Mouse (Mus musculus) intestine, embryonic 14.5 days (tissue): Measurements from ENCODE around the gene Pnrc1. TPM values are rescaled to one million over a fixed set of nuclear protein-coding genes. Genes with fewer than 3 reads are reported as not detected.

Experiments
- ATAC-seq: fragments of 200-750 bp; cut with Nextera tagmentation; replicated peaks from 2 replicates; pipeline ENCODE4 v1.8.0; 2017; ENCODE audit warnings: low read depth, moderate number of reproducible peaks, moderate TSS enrichment, moderate library complexity; ENCODE audit not compliant: low FRiP score, low TSS enrichment
- DNase-seq: peaks from one replicate; pipeline ENCODE4 v3.0.0-alpha.2; 2018; ENCODE audit warnings: low spot score
- H3K27ac ChIP-seq: fragments of 300-500 bp; sonication (generic); 2 replicates; pipeline ENCODE4 v1.5.1; 2014; ENCODE audit warnings: low read depth, mild to moderate bottlenecking, control low read depth
- H3K27me3 ChIP-seq: fragments of 300-500 bp; sonication (generic); replicated peaks from 2 replicates; pipeline ENCODE4 v1.6.1; 2014; ENCODE audit warnings: low read length, control low read depth; ENCODE audit not compliant: control insufficient read depth, insufficient read depth
- H3K36me3 ChIP-seq: fragments of 300-500 bp; sonication (generic); 2 replicates; pipeline ENCODE4 v1.6.1; 2014; ENCODE audit warnings: low read length, control low read depth; ENCODE audit not compliant: control insufficient read depth, insufficient read depth
- H3K4me1 ChIP-seq: fragments of 300-500 bp; sonication (generic); replicated peaks from 2 replicates; pipeline ENCODE4 v1.6.1; 2014; ENCODE audit warnings: low read length, control low read depth, mixed read lengths; ENCODE audit not compliant: control insufficient read depth, insufficient read depth
- H3K4me2 ChIP-seq: fragments of 300-500 bp; sonication (generic); 2 replicates; pipeline ENCODE4 v1.6.1; 2014; ENCODE audit warnings: low read length
- H3K4me3 ChIP-seq: fragments of 300-500 bp; sonication (generic); 2 replicates; pipeline ENCODE4 v1.5.1; 2014; ENCODE audit warnings: low read depth, low read length, control low read depth, mixed read lengths
- H3K9ac ChIP-seq: fragments of 300-500 bp; sonication (generic); 2 replicates; pipeline ENCODE4 v1.6.1; 2014; ENCODE audit warnings: mild to moderate bottlenecking, low read length
- H3K9me3 ChIP-seq: fragments of 300-500 bp; sonication (generic); 2 replicates; pipeline ENCODE4 v1.6.1; 2016; ENCODE audit warnings: low read length, control low read depth; ENCODE audit not compliant: control insufficient read depth
- WGBS: fragments of 180-500 bp; shearing (Covaris S2); extraction: QIAGEN DNeasy Blood & Tissue Kit; methylation state at CpG from one replicate; pipeline ENCODE4 v1.1.7; 2014; 5-methylcytosine and 5-hydroxymethylcytosine counted together
- polyA plus RNA-seq: library from polyadenylated mRNA; unstranded; fragments of >200 nt; fragmentation: Nextera tagmentation; extraction: Ambion mirVana; gene quantifications from 2 replicates; pipeline ENCODE4 v1.2.1, GENCODE M21; 2014

Gene Pnrc1
- polyA plus RNA-seq, 1 experiment from 2014 or later, result 88.7 TPM

DNA sequence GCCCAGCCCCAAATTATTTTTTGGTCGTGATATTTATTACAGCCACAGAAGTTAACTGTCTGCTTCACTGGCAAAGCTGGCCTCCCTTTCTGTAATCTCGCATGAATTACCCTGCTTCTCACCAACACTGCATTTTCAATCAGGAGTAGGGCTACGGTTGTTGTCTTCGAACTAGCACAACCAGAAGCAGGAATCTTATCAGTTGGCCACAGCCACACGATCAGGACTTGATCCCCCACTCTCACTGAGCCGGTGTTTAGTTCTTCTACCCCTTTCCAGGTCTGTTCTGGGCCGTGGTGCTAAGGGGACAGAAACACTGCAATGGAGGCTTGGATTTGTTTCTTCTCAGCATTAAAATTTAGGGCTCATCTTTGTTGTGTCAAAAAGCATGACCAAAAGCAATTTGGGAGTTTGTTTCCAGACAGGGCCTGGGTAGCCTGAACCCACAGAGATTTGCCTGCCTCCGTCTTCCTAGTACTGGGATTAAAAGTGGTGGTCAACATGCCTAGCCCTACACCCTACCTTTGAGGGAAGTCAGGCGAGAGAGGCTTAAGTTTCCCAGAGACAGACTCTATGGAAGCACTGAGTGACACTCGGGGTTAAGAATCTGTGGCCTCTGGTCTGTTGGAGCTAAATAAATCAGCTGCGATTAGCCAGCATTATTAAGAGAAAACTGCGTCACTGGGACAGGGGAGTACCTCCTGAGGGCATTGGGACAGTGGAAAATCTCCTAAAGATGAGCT lies 46.8 kb downstream of the Pnrc1 start:
- Histone ChIP-seq H3K27ac (no peak overlapping the region), H3K9me3 (no peaks in the 10 kb centered on the region), H3K4me1 (0 out of 2 replicates have a peak, but pooled peaks cover 8% of the 10 kb centered on the region), H3K9ac (no peak overlapping the region), H3K36me3 (peaks cover 39% of the 10 kb centered on the region), H3K4me3 (no peak overlapping the region), H3K4me2 (no peak overlapping the region), H3K27me3 (no peaks in the 10 kb centered on the region)
- DNase-seq (no peak), ATAC-seq (no peak)
- WGBS, result 76% methylated on average over 12 of the region's 12 CpGs

DNA sequence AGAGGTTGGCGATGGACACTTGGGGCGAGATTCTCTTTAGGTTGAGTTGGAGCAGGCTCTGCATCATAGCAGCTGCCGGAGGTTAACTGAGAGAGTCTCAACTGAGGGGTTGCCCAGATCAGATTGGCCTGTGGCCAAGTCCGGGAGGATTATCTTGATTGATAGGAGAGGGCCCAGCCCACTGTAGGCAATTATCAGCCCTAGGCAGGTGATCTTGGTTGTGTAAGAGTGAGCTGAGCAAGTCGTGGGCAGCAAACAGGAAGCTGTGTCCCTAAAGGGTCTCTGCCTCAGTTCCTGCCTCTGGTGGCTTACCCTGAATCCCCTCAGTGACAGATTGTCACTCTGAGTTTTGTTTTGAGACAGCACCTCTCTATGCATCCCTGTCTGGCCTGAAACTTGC lies 47.4 kb downstream of the Pnrc1 start:
- Histone ChIP-seq H3K9me3 (no peaks in the 10 kb centered on the region), H3K9ac (no peak overlapping the region), H3K4me2 (no peak overlapping the region), H3K36me3 (peaks cover 39% of the 10 kb centered on the region), H3K4me3 (no peak overlapping the region), H3K27me3 (no peaks in the 10 kb centered on the region), H3K4me1 (0 out of 2 replicates have a peak, but pooled peaks cover 8% of the 10 kb centered on the region), H3K27ac (0 out of 2 replicates have a peak overlapping the region, but pooled peaks have one; percentile 1)
- 55% methylated on average over 5 of the region's 5 CpGs for WGBS
- DNase-seq, result no peak
- no peak for ATAC-seq

DNA sequence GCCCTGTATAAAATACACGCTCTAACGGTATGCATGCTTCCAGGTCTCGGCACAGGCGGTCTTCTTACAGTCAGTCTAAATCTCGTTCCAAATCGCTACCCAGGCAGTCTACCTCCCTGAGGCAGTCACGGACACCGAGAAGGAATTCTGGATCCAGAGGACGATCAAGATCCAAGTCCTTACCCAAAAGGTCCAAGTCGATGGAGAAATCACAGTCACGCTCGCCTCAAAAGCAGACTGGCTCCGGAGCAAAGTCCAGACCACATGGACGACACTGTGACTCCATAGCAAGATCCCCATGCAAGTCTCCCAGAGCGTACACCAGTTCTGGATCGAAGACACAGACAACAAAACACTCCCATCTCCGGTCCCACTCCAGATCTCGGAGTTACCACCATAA lies 59.1 kb downstream of the Pnrc1 start:
- ATAC-seq, result no peak
- no peaks in the 10 kb centered on the region for H3K9me3 ChIP-seq
- H3K4me2 ChIP-seq, result no peak overlapping the region
- DNase-seq, result no peak
- H3K36me3 ChIP-seq, result no peaks in the 10 kb centered on the region
- no peaks in the 10 kb centered on the region for H3K4me1 ChIP-seq
- no peak overlapping the region for H3K4me3 ChIP-seq
- no peak overlapping the region for H3K9ac ChIP-seq
- no peak overlapping the region for H3K27ac ChIP-seq
- H3K27me3 ChIP-seq, result no peaks in the 10 kb centered on the region
- WGBS, result 85% methylated on average over 18 of the region's 18 CpGs

DNA sequence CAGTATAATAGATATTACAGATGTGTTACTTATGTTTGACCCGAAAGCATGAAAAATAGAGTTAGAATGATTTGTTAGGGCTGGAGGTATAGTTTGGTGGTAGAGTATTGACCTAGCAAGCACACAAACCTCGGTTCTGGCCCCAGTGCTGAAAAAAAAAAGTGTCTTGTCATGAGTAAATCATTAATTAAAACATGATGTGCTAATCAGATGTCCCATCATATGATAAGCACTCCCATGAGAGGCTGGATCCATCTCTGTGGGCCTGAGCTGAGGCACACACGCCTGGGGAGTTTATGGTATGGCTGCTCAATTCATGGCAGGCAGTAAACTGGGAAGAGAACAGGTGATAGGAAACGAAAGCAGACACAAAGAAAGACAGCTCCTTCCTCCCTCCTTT lies 60.3 kb downstream of the Pnrc1 start:
- H3K9ac ChIP-seq, result no peak overlapping the region
- no peak overlapping the region for H3K4me3 ChIP-seq
- WGBS, result 73% methylated on average over 4 of the region's 4 CpGs
- no peaks in the 10 kb centered on the region for H3K27me3 ChIP-seq
- ATAC-seq, result no peak
- H3K4me2 ChIP-seq, result no peak overlapping the region
- H3K27ac ChIP-seq, result no peak overlapping the region
- DNase-seq, result no peak
- no peaks in the 10 kb centered on the region for H3K9me3 ChIP-seq
- H3K4me1 ChIP-seq, result no peaks in the 10 kb centered on the region
- H3K36me3 ChIP-seq, result no peaks in the 10 kb centered on the region

DNA sequence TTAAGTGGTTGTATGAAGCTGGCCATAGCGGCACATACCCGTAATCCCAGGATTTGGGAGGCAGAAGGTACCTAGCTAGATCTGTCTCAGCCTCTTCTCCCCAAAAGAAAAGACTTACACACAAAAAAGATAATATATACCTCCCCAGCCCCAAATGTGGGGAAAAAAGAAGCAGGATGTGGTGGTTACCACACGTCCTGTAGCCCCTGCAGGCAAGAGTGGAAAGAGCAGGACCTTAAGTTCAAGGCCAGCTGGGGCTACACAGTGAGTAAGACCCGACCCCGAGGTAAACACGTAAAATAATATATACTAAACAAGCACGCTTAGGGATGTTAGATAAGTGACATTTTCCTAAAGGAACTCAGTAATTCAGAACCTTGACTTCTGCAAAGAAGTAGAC lies 62.8 kb downstream of the Pnrc1 start:
- Histone ChIP-seq H3K4me1 (no peaks in the 10 kb centered on the region), H3K27ac (no peak overlapping the region), H3K27me3 (no peaks in the 10 kb centered on the region), H3K4me3 (no peak overlapping the region), H3K4me2 (no peak overlapping the region), H3K36me3 (no peaks in the 10 kb centered on the region), H3K9ac (no peak overlapping the region), H3K9me3 (no peaks in the 10 kb centered on the region)
- 83% methylated on average over 7 of the region's 7 CpGs for WGBS
- no peak for ATAC-seq
- no peak for DNase-seq

DNA sequence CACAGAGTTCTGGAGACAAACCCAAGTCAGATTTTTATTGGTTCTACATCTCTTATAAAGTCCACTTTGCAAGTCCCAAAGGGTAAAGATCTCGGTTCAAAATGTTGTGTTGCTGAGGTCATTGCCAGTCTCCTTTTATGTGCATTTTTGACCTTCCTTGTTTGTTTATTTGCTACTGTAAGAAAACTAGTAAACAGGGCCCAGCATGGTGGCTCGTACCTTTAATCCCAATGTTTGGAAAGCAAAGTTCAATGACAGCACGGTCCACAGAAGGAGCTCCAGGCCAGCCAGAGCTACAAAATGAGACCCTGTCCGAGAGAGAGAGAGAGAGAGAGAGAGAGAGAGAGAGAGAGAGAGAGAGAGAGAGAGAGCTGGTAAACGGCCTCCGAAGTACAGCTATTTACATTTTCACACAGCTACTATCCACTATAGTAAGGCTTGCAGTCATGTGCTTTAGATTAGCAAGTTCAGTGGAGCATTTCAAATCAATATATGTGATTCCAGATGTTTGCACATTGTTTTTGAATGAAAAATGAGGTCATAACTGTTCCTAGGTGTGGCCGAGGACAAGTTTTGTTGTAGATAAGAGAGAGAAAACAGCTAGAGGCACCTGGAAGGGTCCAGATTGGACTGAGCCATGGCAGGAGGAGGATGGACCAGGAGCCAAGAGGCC lies 65.8 kb downstream of the Pnrc1 start:
- Histone ChIP-seq H3K9me3 (no peaks in the 10 kb centered on the region), H3K4me2 (no peak overlapping the region), H3K4me1 (no peaks in the 10 kb centered on the region; the same call in 1 of the 2 replicates), H3K36me3 (no peaks in the 10 kb centered on the region), H3K9ac (no peak overlapping the region), H3K4me3 (no peak overlapping the region), H3K27ac (no peak overlapping the region), H3K27me3 (no peaks in the 10 kb centered on the region)
- 58% methylated on average over 7 of the region's 7 CpGs for WGBS
- DNase-seq (no peak), ATAC-seq (no peak)

DNA sequence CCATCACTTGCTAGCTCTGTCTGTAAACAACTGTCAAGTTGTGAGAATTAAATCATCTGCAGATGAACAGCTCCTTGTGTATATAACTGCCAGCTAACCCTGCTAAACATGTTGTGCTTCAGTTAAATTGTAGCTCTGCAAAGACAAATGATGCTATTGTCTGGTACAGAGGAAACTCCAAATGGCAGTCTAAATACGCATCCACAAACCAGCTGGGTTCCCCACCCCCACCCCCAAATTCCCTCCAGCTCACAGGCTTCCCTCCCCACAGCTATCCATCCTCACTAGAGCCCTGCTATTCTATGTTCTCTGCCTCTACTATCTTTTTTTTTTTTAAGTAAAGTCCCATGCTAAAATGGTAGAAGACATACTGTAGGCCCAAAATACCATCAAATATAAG lies 68.1 kb downstream of the Pnrc1 start:
- Histone ChIP-seq H3K27me3 (no peaks in the 10 kb centered on the region), H3K36me3 (no peaks in the 10 kb centered on the region), H3K4me2 (no peak overlapping the region), H3K9ac (no peak overlapping the region), H3K27ac (no peak overlapping the region), H3K4me3 (no peak overlapping the region), H3K4me1 (no peaks in the 10 kb centered on the region; the same call in 1 of the 2 replicates), H3K9me3 (no peaks in the 10 kb centered on the region)
- 13% methylated on average over 1 of the region's 1 CpGs for WGBS
- ATAC-seq (no peak), DNase-seq (no peak)

DNA sequence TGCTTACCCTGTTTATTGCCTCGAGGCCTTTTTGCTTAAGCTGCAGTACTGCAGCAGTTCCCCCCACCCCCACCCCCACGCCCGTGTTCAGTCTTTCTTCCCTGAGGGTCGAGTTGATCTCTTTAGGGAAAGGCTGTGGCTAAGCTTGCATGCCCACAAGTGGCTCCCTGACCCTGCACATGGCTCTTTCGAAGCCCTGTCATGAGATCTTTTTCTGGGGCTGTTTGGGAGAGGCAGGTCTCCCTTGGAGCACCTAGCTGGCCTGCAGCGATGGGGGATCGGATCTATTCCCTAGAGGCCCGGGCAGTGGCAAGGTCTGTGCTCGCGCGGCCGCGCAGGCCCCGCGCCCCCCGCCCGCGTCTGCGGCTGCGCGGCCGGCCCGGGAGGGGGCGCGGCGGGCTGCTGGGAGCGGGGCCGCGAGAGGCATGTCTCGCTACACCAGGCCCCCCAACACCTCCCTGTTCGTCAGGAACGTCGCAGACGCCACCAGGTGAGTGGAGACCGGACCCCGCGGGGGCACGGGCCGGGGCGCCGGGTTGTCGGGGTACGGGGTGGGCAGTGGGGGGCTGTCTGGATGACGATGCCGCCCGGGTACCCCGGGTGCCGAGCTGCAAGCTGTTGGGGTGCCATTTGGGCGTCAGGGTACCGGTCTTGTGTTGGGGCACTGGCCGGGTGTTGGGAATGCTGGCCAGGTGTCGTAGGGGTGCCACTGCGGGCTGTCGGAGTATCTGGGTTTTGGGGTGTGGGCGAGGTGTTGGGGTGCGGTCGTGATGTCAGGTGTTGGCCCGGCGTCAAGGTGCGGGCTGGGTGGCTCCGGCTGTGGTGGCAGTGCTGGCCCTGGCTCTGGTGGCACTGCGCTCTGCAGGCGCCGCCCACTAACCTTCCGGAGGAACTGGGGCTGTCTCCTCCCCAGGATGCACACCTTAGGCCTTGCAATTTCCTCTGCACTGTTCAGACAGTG lies 80.8 kb downstream of the Pnrc1 start, which contains the start of gene Srsf12:
TSS of gene Srsf12 (plus strand) at position 111 of the 961 bp plus-strand sequence.
- H3K27me3 ChIP-seq, result no peaks in the 10 kb centered on the region
- WGBS, result 4% methylated on average over 62 of the region's 65 CpGs
- peak within 1 kb of the TSS; percentile 51 for H3K4me3 ChIP-seq
- peaks cover 5% of the 10 kb centered on the region; the same call in 1 of the 2 replicates for H3K9me3 ChIP-seq
- no peaks in the 10 kb centered on the region for H3K36me3 ChIP-seq
- no peak within 1 kb of the TSS for H3K27ac ChIP-seq
- peak within 1 kb of the TSS; percentile 63 for H3K9ac ChIP-seq
- DNase-seq, result peak; percentile 79
- 0 out of 2 replicates have a peak, but pooled peaks cover 2% of the 10 kb centered on the region for H3K4me1 ChIP-seq
- peak; percentile 77 for ATAC-seq
- peak within 1 kb of the TSS; percentile 99 for H3K4me2 ChIP-seq
